Mouse (Mus musculus): ENCODE measurements around the gene Xylb.

The Xylb gene

DNA sequence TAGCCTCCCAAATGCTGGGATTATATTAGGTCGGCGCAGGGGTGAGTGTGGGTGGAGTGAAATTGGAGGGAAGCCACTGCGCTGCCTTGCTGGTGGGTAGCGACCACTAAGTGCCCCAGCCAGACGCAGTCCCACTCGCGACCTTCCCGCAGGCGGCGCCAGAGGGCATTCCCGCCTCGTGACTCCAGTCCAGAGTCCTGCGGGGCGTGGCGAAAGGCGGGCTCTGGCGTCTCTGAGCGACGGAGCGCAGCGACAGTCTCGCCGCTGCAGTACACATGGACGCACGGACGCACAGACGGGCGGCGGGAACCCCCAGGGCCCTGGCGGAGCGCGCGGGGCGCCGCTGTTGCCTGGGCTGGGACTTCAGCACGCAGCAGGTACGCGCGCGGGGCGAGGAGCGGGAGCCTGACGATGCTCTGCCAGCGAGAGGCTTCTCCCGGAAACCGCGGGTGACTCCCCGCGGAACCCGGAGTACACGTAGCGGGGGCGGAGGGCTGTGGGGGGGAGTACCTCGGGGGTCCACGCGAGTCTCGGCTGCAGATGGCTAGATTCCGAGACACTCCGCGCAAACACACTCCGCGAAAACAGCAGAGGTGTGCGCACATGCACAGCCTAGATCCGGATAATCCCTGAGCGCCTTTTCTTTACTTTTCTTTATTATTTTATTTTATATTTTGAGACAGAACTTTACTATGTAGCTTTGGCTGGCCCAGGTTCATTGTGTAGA lies at the start of gene Xylb:
Xylb (plus strand) TSS at position 51 of the 727 bp plus-strand sequence.
- peak; percentile 80 for DNase-seq (ENCODE audit: low spot score)

DNA sequence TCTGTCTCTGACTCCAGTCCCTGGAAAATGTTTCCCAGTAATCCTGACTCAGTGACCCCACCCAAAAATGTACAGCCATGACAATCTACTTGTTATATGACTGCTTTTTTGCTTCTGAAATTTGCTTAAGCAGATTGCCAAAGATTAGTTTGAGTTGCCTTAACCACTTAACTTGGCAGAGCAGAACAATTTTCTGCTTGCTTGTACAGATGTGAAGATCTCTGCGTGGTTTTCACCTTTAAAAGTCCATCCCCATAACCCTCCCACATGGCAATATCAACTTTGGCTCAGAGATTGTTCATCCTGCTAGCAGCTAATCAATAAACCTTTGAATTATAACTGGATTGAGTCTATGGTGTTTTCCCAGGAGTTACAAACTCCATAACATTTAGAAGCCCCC lies 48.1 kb upstream of the Xylb start:
- no peak for DNase-seq (ENCODE audit: low spot score)

DNA sequence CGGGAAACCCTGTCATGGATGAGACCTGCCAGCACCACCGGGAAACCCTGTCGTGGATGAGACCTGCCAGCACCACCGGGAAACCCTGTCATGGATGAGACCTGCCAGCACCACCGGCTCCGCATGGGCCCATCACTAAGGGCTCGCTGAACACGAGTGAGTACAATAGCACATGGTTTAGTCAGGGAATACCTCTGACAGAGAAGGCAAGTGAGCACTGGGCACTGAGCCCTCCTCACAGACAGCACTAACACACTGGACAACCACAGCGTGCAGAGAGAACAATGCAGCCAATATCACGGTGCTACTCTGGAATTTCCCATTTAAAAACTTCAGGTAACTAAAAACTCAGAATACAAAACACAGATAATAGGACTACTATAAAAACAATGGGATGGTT lies 44.1 kb upstream of the Xylb start:
- DNase-seq (ENCODE audit: low spot score) = no peak

DNA sequence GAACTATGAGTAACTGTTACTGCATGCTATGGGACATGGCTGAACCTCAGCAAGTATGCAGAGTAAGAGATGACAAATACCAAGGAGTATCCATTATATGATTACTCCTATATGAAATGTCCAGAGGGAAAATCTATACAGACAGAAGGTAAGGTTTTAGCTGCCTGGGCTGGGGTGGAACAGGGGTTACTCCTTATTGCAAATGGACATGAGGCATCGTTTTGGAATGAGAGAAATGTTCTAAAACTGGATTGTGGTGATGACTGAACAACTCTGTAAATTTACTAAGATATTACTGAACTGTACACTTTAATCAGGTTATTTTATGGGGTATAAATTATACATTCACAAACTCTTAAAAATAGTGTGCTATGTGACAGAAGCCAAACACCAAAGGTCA lies 38.3 kb upstream of the Xylb start:
- no peak for DNase-seq (ENCODE audit: low spot score)

DNA sequence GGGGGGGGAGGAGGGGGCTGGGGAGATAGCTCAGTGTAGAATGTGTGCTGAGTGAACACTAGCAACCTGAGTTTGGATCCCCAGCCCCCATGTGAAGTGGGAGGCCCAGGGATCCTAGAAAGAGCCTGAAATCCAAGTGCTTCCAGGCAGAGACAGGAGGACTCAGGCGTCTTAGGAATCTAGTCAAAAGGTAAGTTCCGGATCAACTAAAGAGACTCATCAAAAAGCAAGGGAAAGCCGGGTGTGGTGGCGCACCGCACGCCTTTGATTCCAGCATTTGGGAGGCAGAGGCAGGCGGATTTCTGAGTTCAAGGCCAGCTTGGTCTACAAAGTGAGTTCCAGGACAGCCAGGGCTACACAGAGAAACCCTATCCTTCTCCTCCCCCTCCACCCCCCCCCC lies 36.7 kb upstream of the Xylb start:
- no peak for DNase-seq (ENCODE audit: low spot score)

DNA sequence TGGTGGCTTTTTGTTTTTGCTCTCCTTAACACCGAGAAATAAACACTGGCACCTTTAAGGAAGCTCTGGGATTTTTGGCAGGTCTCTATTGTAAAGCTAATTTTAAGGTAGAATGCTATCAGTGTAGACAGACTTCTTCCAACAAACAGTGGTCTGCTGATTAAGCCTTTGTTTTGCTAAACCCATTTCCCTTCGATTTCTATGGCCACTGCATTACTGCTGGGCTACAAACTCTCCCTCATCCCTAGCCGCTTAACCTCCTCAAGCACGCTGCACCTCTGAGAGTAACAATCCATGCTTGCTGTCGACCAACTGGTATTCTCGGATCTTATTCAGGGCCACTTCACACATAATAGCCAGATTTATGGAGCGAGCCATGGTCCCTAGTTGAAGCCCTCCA lies 36.2 kb upstream of the Xylb start:
- DNase-seq (ENCODE audit: low spot score) = no peak

DNA sequence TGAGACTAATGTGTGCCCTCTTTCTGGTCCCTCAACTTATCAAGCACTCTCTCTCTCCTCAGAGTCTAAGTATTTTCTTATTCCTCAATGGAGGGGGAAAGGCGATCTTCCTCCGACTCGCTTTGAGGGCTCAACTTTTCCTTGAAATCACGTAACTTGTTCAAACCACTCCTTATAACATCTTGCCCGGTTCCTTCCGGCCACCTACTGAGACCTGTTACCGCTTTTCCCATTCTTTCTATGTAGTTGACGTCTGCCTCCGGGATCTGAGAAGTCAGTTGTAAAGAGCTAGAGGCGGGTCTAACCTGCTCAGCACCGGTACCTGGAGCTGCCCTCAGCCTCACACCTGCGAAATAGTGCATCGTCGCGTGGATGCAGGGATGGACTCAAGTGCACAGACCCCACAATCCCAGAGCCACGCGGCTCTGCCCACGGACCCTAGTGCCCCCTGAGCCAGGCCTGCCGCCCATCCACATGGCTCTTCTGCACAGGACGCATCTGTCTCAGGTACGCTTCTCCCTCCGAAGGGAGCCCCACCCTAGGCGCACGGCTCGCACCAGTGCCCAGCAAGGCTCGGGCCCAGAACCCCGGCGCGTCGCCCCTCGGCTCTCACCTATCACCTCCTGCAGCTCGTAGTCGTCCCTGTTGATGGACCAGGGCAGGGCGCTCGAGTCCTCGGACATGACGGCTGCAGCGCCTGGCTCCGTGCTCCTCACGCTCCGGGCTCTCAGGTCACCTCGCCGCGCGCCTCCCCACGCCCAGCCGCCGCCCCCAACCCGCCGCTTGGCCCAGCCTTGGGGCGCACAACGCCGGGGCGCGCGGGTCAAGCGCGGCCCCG lies 35.6 kb upstream of the Xylb start:
- DNase-seq (ENCODE audit: low spot score) = no peak

DNA sequence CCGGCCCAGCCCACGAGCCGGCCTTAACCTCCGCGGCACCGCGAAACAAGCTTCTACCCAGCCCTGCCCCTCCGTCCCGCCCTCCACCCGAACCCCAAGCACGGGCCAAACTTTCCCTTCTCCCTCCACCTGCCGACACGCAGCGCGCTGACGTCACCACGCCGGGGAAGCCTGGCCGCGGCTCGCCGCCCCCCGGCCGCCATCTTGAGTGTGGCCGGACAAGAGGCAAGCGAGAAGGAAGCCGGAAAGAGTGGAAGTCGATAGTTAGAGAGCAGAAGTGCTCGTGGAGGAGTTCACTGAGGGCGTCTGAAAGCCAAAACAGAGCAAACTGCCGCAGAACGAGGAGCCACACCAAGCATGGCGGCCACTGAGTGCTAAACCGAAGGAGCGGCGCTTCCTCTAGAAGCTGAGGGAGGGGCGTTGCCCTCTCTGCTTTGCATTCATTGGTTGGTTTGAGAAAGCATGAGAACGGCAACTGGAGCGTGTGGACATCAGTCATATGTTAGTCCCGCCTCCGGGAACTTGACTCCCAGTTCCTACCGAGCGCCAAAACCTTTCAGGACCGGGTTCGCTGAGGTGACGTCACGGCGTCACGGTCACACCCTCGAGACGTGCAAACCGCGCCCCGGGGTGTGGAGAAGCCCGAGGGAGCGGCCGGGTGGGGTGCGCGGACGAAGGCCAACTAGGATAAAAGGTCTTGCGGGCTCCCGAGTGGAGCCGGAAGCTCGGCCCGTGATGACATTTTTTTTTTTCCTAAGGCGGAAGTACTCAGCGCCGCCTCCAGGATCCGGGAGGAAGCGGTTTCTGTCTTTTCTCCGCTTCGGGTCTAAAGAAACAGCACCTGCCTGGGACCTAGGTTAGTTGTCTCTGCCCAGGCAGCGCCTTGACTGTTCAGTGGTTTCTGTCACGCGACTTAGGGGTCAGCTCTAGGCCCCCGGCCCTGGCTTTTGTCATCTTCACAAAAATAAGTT lies 34.6 kb upstream of the Xylb start, which contains the start of gene Oxsr1:
Oxsr1 (minus strand) TSS at position 139 of the 971 bp plus-strand sequence.
- peak; percentile 100 for DNase-seq (ENCODE audit: low spot score)

DNA sequence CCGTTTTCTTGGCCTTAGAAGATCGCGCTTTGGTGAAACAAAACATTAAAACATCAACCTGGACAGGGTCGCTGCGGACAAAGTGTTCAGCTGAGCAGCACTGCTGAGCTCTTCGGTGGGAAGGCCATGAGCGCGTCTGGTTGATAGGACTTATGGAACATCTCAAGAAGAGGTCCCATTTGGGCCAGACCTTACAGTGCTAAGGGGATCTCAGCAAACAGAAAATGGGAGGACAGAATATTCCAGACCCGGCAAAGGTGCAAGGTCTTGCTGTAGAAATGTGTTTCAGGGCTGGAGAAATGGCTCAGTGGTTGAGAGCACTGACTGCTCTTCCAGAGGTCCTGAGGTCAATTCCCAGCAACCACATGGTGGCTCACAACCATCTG lies 33.9 kb upstream of the Xylb start:
- DNase-seq (ENCODE audit: low spot score) = no peak

DNA sequence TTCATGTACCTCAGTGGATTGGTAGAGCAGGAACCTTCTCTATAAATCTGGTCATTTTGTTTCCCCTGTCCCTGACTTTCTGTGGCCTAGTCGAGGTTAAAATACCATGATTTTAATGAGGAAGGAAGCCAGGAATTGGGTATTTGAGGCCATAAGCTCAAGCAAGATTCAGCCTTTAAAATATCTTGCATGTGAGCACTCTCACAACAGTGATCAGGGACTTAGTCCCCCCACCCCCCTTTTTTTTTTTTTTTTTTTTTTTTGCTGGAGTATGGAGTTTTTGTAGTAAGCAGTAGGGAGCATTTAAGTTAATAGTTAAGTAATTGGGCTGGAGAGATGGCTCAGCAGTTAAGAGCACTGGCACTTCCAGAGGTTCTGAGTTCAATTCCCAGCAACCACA lies 33.1 kb upstream of the Xylb start:
- DNase-seq (ENCODE audit: low spot score) = no peak

DNA sequence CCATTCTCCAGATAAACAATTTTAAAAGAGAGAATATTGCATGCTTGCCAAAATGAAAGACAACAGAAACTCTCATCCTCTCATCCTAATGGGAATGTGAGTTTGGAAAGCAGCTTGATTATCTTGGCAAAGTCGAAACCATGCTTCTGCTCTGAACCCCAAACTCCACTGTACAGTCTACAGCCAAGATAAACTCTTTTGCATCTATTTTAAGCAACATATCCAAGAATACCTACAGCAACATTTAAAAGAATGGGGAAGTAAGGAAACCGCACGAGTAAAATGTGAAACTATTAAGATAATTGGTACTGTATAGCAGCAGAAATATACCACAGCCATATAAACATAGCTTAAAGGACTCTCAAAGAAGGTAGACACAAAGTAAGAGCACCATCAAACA lies 28.7 kb upstream of the Xylb start:
- DNase-seq (ENCODE audit: low spot score) = no peak

DNA sequence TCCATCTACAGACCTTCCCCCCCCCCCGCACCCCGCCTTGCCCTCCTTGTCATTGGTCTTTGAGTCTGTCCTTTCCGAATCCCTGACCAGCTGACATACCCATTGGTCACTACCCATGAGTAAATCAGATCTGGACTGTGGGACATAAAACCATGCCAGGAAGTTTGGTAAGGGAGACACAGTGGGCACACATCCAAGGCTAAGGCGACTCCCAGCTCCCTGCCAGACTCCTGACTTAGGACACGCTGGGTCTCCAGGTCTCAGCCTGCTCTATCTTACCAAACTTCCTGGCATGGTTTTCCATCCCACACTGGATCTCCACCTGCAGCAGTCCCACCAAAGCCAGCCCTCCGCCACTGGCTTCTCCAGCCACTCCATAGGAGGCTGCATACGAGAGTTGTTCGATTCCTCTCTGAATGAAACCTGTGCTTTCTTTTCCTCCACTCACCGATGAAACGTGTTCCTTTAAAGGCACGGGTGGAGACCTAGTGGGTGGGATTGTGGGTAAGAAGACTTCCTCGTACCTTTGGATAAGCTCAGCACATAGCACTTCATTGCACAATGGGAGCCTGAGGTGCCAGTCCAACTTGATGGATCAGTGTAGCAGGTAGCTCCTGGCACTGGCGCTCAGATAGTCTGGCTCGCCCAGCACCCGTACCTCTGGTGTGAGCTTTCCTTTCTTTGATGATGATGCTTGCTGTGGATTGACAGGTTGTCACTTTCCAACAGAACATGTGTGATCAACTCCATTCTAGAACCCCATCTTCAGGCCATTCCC lies 26.8 kb upstream of the Xylb start:
- no peak for DNase-seq (ENCODE audit: low spot score)

DNA sequence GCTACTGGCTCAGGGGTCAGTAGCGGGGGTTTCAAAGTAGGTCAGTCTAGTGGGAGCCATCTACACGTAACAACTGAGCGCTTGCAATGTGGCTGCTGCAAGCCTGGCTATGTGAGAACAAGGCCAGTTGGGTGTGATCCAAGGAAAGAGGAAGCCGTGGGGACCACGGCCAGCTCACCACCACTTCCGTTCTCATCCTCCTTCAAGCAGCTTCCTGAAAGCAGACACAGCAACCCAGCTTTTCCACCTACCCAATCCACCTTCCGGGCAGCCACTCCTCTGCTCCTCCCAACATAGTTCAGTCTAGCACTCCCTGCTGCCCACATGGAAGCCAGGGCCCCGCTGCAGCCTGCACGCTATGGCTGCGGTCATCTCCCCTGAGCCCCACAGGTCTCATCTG lies 22.9 kb upstream of the Xylb start:
- no peak for DNase-seq (ENCODE audit: low spot score)

DNA sequence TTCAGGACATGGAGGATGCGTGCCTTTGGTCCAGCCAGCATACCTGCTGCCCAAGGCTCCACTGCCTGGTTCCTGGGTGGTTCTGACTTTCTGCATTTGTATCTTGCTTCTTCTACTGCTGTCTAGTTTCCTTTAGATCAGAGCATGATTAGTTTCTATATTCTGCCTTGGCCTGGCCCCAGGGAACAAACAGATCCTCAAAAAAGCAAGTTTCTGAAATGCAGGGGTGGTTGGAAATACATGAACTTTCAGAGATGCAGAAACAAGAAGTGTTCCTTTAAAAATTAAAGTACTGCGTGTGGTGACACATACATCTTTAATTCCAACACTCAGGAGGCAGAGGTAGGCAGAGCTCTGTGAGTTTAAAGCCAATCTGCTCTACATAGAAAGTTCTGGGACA lies 22.3 kb upstream of the Xylb start:
- DNase-seq (ENCODE audit: low spot score) = no peak

DNA sequence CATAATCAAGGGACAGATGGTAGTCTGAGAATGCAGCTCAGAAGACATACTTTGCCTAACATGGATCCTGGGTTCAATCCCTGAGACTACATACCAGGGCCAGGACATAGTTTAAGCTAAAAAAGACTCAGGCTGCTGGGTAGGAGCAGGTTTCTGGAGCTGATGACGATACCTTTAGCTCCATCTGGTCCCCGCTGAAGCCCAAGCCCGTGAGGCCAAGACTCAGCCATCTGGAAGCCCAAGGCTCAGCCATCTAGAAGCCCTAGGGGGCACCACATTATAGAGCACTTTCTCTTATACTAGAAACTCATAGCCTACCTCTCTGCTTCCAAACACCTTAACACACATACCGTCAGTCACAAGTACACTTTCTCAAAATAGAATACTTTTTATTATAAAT lies 21.6 kb upstream of the Xylb start:
- no peak for DNase-seq (ENCODE audit: low spot score)

DNA sequence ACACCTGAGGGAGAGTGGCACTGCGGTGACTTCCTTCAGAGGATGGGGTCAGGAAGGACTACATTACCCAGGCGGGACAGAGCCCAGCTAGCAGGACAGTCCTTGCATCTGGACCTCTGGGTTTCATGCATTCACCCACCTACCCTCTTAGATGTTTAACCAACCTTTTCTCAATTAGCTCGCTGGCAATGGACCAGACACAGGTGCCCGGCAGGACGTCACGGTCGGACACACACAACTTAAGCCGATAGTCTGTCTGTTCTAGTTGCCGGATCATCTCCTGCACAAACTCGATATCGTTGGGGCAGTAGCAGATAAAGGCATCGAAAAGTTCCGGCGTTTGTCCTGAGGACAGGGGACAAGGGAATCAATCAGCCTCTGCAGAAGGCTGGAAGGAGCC lies 19.3 kb upstream of the Xylb start:
- DNase-seq (ENCODE audit: low spot score) = no peak

DNA sequence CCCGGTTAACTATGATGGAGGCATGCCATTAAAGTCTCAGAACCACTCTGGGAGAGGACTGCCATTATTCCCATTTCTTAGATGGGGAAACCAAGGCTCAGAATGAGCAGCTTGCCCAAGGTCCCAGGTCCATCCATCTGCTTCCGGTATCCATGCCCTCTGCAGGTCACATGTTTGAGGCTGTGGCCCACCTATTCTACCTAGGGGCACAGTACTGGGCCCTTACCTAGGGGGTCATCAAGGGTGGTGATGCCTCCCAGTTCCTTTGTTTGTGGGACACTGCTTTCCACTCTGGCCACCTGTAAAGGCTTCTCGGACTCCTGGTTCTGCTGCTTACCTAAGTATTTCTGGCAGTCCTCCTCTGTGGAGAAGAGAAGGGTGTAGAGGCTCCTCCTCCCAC lies 18.8 kb upstream of the Xylb start:
- DNase-seq (ENCODE audit: low spot score) = no peak

DNA sequence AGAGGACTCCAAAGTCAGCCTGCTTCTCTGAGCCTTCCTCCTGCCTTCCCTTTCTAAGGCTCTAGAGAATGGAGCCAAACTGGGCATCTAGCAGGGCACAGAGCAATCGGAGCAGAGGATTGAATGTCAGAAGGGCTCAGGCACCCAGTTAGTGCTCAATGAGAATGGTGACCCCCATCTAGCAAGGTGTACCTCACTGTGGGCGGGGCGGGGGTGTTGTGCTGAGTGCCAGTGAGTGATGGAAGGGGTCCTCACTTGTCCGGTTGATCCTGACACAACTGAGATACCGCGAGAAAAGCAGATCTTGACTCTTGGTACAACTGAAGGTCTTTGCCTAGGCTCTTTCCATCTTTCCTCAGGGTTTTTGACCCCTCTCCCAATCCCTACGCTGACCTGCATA lies 18.1 kb upstream of the Xylb start:
- DNase-seq (ENCODE audit: low spot score) = no peak

DNA sequence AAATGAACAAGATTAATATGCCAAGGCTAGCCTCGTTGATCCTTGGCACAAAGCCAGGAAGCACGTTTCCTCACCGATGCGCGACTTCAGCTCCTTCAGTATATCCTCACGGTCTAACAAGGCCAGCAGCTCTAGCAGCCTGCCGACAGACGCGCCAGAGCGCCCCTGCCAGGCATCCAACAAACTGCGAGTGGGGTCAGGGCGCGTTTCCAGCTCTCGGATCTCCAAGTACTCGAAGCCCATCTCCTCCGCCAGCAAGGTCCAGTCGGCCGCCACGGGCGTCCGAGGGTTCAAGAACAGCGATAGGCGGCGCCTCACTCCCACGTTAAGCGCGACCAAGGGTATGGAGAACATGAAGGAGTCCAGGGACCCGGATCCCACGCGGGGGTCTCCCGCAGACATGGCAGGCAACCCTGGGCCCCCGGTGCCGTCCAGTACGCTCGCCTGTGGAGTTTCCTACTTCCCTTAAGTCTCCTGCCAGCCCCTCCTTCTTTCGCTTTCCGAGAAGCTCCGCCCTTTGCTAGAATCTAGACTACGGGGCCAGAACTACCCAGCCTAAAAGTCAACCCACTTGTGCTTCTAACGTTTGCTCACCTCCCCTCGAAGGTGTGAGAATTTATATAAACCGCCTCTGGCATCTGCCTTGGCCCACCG lies 17.5 kb upstream of the Xylb start, which contains the start of gene Acaa1a:
Acaa1a (plus strand) TSS at position 119 of the 654 bp plus-strand sequence.
- DNase-seq (ENCODE audit: low spot score) = peak; percentile 61

DNA sequence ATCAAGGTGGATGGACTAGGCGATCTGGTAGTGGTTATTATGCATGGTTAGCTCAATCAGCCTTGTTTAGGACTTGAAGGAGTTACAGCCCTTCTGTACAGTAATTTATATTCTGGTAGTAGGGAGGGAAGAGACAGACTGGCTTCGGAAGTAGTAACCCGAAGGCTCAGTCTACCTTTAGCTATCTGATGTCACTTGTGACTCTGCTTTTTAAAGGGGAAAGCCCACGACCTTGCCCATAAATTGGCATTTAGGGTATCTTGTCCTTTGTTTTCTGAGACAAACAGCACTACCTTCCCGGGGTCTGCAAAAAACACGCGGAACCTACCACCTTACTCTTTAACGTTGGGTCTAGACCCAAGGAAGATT lies 17.0 kb upstream of the Xylb start:
- DNase-seq (ENCODE audit: low spot score) = no peak

All from ovary, adult 18-20 months (tissue).